Mouse (Mus musculus): ENCODE data around the gene Arl11.
"Not testable (repeated sequence)": the region's sequence is repeated elsewhere in the genome, so short reads cannot be mapped to it uniquely, and the experiment has no call there.

The Arl11 gene

GRCm38 (mm10) chr14:61309593-61309992 lies at the start of gene Arl11:
Gene Arl11 (plus strand): TSS chr14:61309753.
- peak; percentile 50 to 60 for DNase-seq

GRCm38 (mm10) chr14:61267908-61268475 lies 41.6 kb upstream of the Arl11 start:
- no peak for DNase-seq

- no peak for DNase-seq
These were observed 34.9 kb upstream of the Arl11 start for GRCm38 (mm10) chr14:61274414-61275198.

- DNase-seq = peak in 1 of 2 experiments; percentile 61
These were observed 32.3 kb upstream of the Arl11 start for GRCm38 (mm10) chr14:61277285-61277684.

- DNase-seq = no peak
These were observed 30.8 kb upstream of the Arl11 start for GRCm38 (mm10) chr14:61278676-61279300.

- DNase-seq = no peak
These were observed 20.8 kb upstream of the Arl11 start for GRCm38 (mm10) chr14:61288606-61289286.

- DNase-seq = peak in 1 of 2 experiments; percentile 46
These were observed 18.9 kb upstream of the Arl11 start for GRCm38 (mm10) chr14:61290664-61291063.

- peak; percentile 47 to 75 for DNase-seq
These were observed 15.4 kb upstream of the Arl11 start for GRCm38 (mm10) chr14:61293884-61294737.

GRCm38 (mm10) chr14:61294738-61295079 lies 14.8 kb upstream of the Arl11 start:
- peak; percentile 42 to 68 for DNase-seq

- no peak for DNase-seq
These were observed 9.7 kb upstream of the Arl11 start for GRCm38 (mm10) chr14:61299810-61300209.

GRCm38 (mm10) chr14:61301323-61301722 lies 8.2 kb upstream of the Arl11 start:
- DNase-seq = no peak

GRCm38 (mm10) chr14:61302428-61302827 lies 7.1 kb upstream of the Arl11 start:
- DNase-seq = no peak

GRCm38 (mm10) chr14:61303969-61304609 lies 5.5 kb upstream of the Arl11 start:
- no peak for DNase-seq

GRCm38 (mm10) chr14:61310036-61310772 lies 651 bp downstream of the Arl11 start:
- peak in 1 of 2 experiments; percentile 17 for DNase-seq

GRCm38 (mm10) chr14:61310963-61311362 lies 1.4 kb downstream of the Arl11 start:
- DNase-seq = peak in 1 of 2 experiments; percentile 29

- peak in 1 of 2 experiments; percentile 58 for DNase-seq
These were observed 7.3 kb downstream of the Arl11 start for GRCm38 (mm10) chr14:61316861-61317260.

- DNase-seq = peak in 1 of 2 experiments; percentile 24
These were observed 11.2 kb downstream of the Arl11 start for GRCm38 (mm10) chr14:61320765-61321164.

- DNase-seq = no peak
These were observed 11.6 kb downstream of the Arl11 start for GRCm38 (mm10) chr14:61321200-61321599.

- DNase-seq = no peak
These were observed 13.2 kb downstream of the Arl11 start for GRCm38 (mm10) chr14:61322740-61323139.

GRCm38 (mm10) chr14:61327007-61327406 lies 17.5 kb downstream of the Arl11 start:
- DNase-seq = not testable (repeated sequence)

Data from lung, postnatal 4 days (tissue).